Mouse (Mus musculus) kidney, embryonic 16.5 days (tissue): Measurements from ENCODE around the gene Nmur1. TPM values are rescaled to one million over a fixed set of nuclear protein-coding genes. Genes with fewer than 3 reads are reported as not detected.
A peak's percentile ranks its signal among the peaks of the same experiment; 100 is the strongest.

Experiments
- ATAC-seq: fragments of 200-750 bp; cut with Nextera tagmentation; 2 replicates; pipeline ENCODE4 v1.8.0; 2017; ENCODE audit warnings: moderate TSS enrichment; ENCODE audit not compliant: low FRiP score, low TSS enrichment
- H3K27ac ChIP-seq: fragments of 300-500 bp; sonication (generic); 2 replicates; pipeline ENCODE4 v1.5.1; 2014; ENCODE audit warnings: low read length
- H3K27me3 ChIP-seq: fragments of 300-500 bp; sonication (generic); 2 replicates; pipeline ENCODE4 v1.6.1; 2014; ENCODE audit warnings: low read length, control low read depth, mixed read lengths; ENCODE audit not compliant: insufficient read depth
- H3K36me3 ChIP-seq: fragments of 300-500 bp; sonication (generic); 2 replicates; pipeline ENCODE4 v1.6.1; 2014; ENCODE audit warnings: low read length, control low read depth, mixed read lengths; ENCODE audit not compliant: insufficient read depth
- H3K4me1 ChIP-seq: fragments of 300-500 bp; sonication (generic); 2 replicates; pipeline ENCODE4 v1.6.1; 2014; ENCODE audit warnings: low read length, control low read depth, mixed read lengths; ENCODE audit not compliant: insufficient read depth
- H3K4me2 ChIP-seq: fragments of 300-500 bp; sonication (generic); replicated peaks from 2 replicates; pipeline ENCODE4 v1.6.1; 2014; ENCODE audit warnings: low read depth, low read length
- H3K4me3 ChIP-seq: fragments of 300-500 bp; sonication (generic); 2 replicates; pipeline ENCODE4 v1.5.1; 2014; ENCODE audit warnings: mild to moderate bottlenecking, low read length
- H3K9ac ChIP-seq: fragments of 300-500 bp; sonication (generic); replicated peaks from 2 replicates; pipeline ENCODE4 v1.6.1; 2014; ENCODE audit warnings: low read length
- H3K9me3 ChIP-seq: fragments of 300-500 bp; sonication (generic); 2 replicates; pipeline ENCODE4 v1.6.1; 2016; ENCODE audit warnings: low read length, control low read depth
- WGBS: fragments of 180-500 bp; shearing (Covaris S2); extraction: QIAGEN DNeasy Blood & Tissue Kit; methylation state at CpG from one replicate; pipeline ENCODE4 v1.1.7; 2014; 5-methylcytosine and 5-hydroxymethylcytosine counted together
- polyA plus RNA-seq: library from polyadenylated mRNA; unstranded; fragments of >200 nt; fragmentation: Nextera tagmentation; extraction: Ambion mirVana; gene quantifications from 2 replicates; pipeline ENCODE4 v1.2.1, GENCODE M21; 2015

Gene Nmur1
- polyA plus RNA-seq, 1 experiment from 2014 or later, result 0.12 TPM

GRCm38 (mm10) chr1:86349696-86350095 is 76.3 kb downstream of the Nmur1 start:
- 90% methylated on average over 1 of the region's 1 CpGs for WGBS
- Histone ChIP-seq H3K36me3 (peaks cover 71% of the 10 kb centered on the region), H3K9ac (no peak overlapping the region), H3K27ac (no peak overlapping the region; the same call in 1 of the 2 replicates), H3K27me3 (no peaks in the 10 kb centered on the region), H3K4me2 (no peak overlapping the region), H3K4me1 (0 out of 2 replicates have a peak, but pooled peaks cover 3% of the 10 kb centered on the region), H3K9me3 (no peaks in the 10 kb centered on the region), H3K4me3 (no peak overlapping the region)
- ATAC-seq, result no peak

GRCm38 (mm10) chr1:86349201-86349600 is 76.8 kb downstream of the Nmur1 start:
- Histone ChIP-seq H3K4me1 (0 out of 2 replicates have a peak, but pooled peaks cover 3% of the 10 kb centered on the region), H3K4me2 (no peak overlapping the region), H3K27me3 (no peaks in the 10 kb centered on the region), H3K27ac (peak overlapping the region; percentile 4; the same call in 1 of the 2 replicates), H3K9ac (no peak overlapping the region), H3K36me3 (peaks cover 66% of the 10 kb centered on the region), H3K4me3 (no peak overlapping the region), H3K9me3 (no peaks in the 10 kb centered on the region)
- no peak; the same call in 1 of the 2 replicates for ATAC-seq
- WGBS, result 87% methylated on average over 3 of the region's 3 CpGs

GRCm38 (mm10) chr1:86348801-86349200 is 77.2 kb downstream of the Nmur1 start:
- Histone ChIP-seq H3K4me2 (no peak overlapping the region), H3K36me3 (peaks cover 62% of the 10 kb centered on the region), H3K9ac (no peak overlapping the region), H3K4me1 (0 out of 2 replicates have a peak, but pooled peaks cover 3% of the 10 kb centered on the region), H3K27me3 (no peaks in the 10 kb centered on the region), H3K27ac (no peak overlapping the region; the same call in 1 of the 2 replicates), H3K4me3 (no peak overlapping the region), H3K9me3 (no peaks in the 10 kb centered on the region)
- 70% methylated on average over 4 of the region's 4 CpGs for WGBS
- 0 out of 2 replicates have a peak, but pooled peaks have one; percentile 36 for ATAC-seq

DNA sequence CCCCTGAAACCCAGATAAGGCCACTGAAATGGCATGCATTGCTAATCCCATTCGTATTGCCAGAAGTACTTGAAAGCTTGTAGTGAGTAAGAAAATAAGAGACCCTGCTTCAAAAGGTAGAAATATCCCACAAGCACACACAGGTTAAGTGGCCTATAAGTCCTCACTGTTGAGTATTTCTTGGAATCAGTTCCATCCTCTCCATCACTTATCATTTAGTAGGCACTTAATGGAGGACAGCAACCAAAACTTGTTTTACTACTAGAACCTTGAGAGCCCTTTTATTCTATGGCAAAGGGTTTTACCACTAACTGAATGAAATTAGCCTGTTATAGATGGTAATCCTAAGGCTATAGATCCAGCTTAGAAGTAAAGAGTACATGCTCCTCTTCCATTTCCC is 77.9 kb downstream of the Nmur1 start:
- Histone ChIP-seq H3K36me3 (peaks cover 55% of the 10 kb centered on the region), H3K27me3 (no peaks in the 10 kb centered on the region)
- no peak for ATAC-seq

DNA sequence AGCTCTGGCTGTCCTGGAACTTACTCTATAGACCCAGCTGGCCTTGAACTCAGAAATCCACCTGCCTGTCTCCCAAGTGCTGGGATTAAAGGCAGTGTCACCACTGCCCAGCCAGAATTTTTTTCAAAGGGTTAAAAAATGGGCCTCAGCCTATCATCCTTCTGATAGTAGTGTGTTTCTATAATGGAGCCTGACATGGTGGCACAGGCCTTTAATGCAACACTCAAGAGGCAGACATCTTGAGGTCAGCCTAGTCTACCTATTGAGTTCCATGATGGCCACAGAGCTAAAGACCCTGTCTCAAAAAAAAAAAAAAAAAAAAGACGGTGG is 78.3 kb downstream of the Nmur1 start:
- no peak overlapping the region for H3K4me2 ChIP-seq
- H3K4me3 ChIP-seq, result no peak overlapping the region
- no peaks in the 10 kb centered on the region for H3K9me3 ChIP-seq
- peaks cover 53% of the 10 kb centered on the region for H3K36me3 ChIP-seq
- no peak for ATAC-seq
- no peaks in the 10 kb centered on the region for H3K27me3 ChIP-seq
- H3K27ac ChIP-seq, result no peak overlapping the region
- WGBS, result 53% methylated on average over 1 of the region's 1 CpGs
- H3K9ac ChIP-seq, result no peak overlapping the region
- 0 out of 2 replicates have a peak, but pooled peaks cover 3% of the 10 kb centered on the region for H3K4me1 ChIP-seq

More for the DNA sequence above, 77.9 kb downstream of the Nmur1 start:
- 78% methylated on average over 1 of the region's 1 CpGs for WGBS
- H3K9ac ChIP-seq, result no peak overlapping the region
- H3K4me2 ChIP-seq, result no peak overlapping the region
- H3K9me3 ChIP-seq, result no peaks in the 10 kb centered on the region
- H3K27ac ChIP-seq, result no peak overlapping the region
- H3K4me1 ChIP-seq, result 0 out of 2 replicates have a peak, but pooled peaks cover 3% of the 10 kb centered on the region
- no peak overlapping the region for H3K4me3 ChIP-seq

DNA sequence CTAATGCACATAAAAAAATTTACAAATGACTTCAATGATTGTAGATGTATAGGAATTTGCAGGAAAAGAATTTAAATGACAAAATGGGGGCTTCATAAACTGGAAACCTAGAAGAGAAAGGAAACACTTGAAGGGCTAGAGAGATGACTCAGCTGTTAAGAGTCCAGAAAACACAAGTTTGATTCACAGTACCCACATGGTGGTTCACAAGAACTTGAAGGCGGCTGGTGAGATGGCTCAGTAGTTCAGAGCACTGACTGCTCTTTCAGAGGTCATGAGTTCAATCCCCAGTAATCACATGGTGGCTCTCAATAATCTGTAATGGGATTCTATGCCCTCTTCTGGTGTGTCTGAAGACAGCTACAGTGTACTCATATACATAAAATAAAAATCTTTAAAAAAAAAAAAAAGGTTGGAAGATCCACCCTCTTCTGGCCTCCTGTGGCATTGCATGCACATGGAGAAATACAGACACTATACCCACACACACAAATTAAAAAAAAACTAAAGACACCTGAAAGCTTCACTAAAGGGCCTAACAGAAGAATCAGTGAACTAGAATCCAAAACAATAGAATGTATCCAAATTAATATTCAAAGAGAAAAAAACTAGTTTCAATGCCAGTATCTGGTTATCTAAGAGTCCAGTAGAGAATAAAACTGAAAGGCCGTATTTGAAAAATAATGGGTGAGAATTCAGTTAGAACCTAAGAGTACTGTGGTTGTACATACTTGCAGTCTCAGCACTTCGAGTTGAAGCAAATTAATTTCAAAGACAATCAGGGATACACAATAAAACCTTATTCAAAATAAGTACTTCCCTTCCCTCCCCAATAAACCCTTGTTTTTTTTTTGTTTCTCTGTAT is 78.9 kb downstream of the Nmur1 start:
- Histone ChIP-seq H3K27me3 (no peaks in the 10 kb centered on the region), H3K9me3 (no peaks in the 10 kb centered on the region), H3K4me3 (no peak overlapping the region), H3K4me2 (no peak overlapping the region), H3K36me3 (peaks cover 50% of the 10 kb centered on the region), H3K9ac (no peak overlapping the region), H3K4me1 (0 out of 2 replicates have a peak, but pooled peaks cover 3% of the 10 kb centered on the region), H3K27ac (no peak overlapping the region)
- no peak for ATAC-seq
- 89% methylated on average over 3 of the region's 3 CpGs for WGBS

- Histone ChIP-seq H3K9ac (no peak overlapping the region), H3K4me2 (no peak overlapping the region), H3K9me3 (no peaks in the 10 kb centered on the region), H3K4me1 (0 out of 2 replicates have a peak, but pooled peaks cover 3% of the 10 kb centered on the region), H3K36me3 (peaks cover 39% of the 10 kb centered on the region), H3K27me3 (no peaks in the 10 kb centered on the region), H3K4me3 (no peak overlapping the region), H3K27ac (no peak overlapping the region)
- no peak for ATAC-seq
- 94% methylated on average over 4 of the region's 4 CpGs for WGBS
Measured at GRCm38 (mm10) chr1:86345956-86346355, 80.1 kb downstream of the Nmur1 start.

- WGBS, result 93% methylated on average over 4 of the region's 4 CpGs
- Histone ChIP-seq H3K9ac (no peak overlapping the region), H3K4me3 (no peak overlapping the region), H3K4me1 (0 out of 2 replicates have a peak, but pooled peaks cover 3% of the 10 kb centered on the region), H3K36me3 (peaks cover 30% of the 10 kb centered on the region), H3K4me2 (no peak overlapping the region), H3K27me3 (no peaks in the 10 kb centered on the region), H3K27ac (no peak overlapping the region), H3K9me3 (no peaks in the 10 kb centered on the region)
- ATAC-seq, result no peak
Measured at GRCm38 (mm10) chr1:86345069-86345468, 81.0 kb downstream of the Nmur1 start.

DNA sequence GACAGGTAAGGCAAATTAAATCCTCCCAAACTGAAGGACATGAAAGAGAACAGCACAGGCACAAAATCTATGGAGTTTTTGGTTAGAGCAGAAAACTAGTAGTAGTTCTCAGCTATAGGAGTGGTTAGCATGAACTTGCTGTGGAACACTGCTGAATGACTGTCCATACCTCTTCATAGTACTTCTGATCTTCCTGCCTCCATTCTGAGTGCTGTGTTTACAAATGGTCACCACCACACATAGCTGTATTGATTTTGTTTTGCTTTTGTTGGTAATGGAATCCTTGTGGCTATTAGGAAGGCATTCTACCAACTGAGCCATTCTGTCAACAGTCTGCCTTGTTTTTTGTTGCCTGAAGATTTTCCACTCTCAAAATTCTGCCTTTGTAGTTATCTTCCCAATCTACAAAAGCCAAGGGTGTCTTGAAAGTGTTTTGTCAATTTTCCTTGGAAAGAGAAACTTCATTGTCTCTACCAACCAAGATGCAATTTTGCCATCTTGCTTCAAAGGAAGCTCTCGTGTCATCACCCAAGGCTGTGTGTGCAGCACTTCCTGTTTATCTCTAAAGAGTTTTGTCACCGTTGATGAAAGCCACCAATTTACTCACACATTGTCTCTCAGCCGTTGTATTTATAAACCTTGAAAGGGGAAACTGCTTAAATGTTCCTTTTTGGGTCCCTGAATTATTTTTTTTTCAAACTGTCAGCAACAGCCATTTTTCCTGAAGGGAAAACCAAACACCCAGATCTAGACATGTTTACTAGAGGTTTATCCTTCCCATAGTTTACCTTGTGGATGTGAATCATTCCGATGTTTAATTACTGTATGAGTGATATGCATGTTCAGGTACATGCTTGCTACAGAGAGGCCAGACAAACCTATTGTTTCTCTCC is 81.8 kb downstream of the Nmur1 start:
- Histone ChIP-seq H3K36me3 (peaks cover 22% of the 10 kb centered on the region), H3K27me3 (no peaks in the 10 kb centered on the region), H3K27ac (no peak overlapping the region), H3K4me3 (no peak overlapping the region), H3K9ac (no peak overlapping the region), H3K4me2 (no peak overlapping the region), H3K4me1 (0 out of 2 replicates have a peak, but pooled peaks cover under 1% of the 10 kb centered on the region), H3K9me3 (no peaks in the 10 kb centered on the region)
- 69% methylated on average over 4 of the region's 4 CpGs for WGBS
- no peak for ATAC-seq
